Mouse (Mus musculus) embryonic facial prominence, embryonic 10.5 days (tissue): ENCODE measurements around the gene Ttc30a1. TPM values are rescaled to one million over a fixed set of nuclear protein-coding genes. Genes with fewer than 3 reads are reported as not detected.
"Not testable (repeated sequence)": the region's sequence is repeated elsewhere in the genome, so short reads cannot be mapped to it uniquely, and the experiment has no call there.

Source experiments
- DNase-seq: peaks from one replicate; pipeline ENCODE4 v3.0.0-alpha.2; 2017; ENCODE audit warnings: low spot score
- H3K27ac ChIP-seq: fragments of 300-500 bp; sonication (generic); replicated peaks from 2 replicates; pipeline ENCODE4 v1.5.1; 2016; ENCODE audit warnings: mild to moderate bottlenecking
- H3K27me3 ChIP-seq: fragments of 300-500 bp; sonication (generic); replicated peaks from 2 replicates; pipeline ENCODE4 v1.6.1; 2016; ENCODE audit warnings: low read depth, mild to moderate bottlenecking; ENCODE audit not compliant: poor library complexity, severe bottlenecking
- H3K36me3 ChIP-seq: fragments of 300-500 bp; sonication (generic); replicated peaks from 2 replicates; pipeline ENCODE4 v1.6.1; 2016; ENCODE audit warnings: mild to moderate bottlenecking, moderate library complexity
- H3K4me1 ChIP-seq: fragments of 300-500 bp; sonication (generic); 2 replicates; pipeline ENCODE4 v1.6.1; 2016
- H3K4me3 ChIP-seq: fragments of 300-500 bp; sonication (generic); 2 replicates; pipeline ENCODE4 v1.5.1; 2016; ENCODE audit warnings: mild to moderate bottlenecking, moderate library complexity
- H3K9me3 ChIP-seq: fragments of 300-500 bp; sonication (generic); 2 replicates; pipeline ENCODE4 v1.6.1; 2016; ENCODE audit warnings: mild to moderate bottlenecking
- WGBS: fragments of 180-500 bp; shearing (Covaris S2); methylation state at CpG from one replicate; pipeline ENCODE4 v1.1.7; 2016; 5-methylcytosine and 5-hydroxymethylcytosine counted together
- polyA plus RNA-seq: library from polyadenylated mRNA; unstranded; fragments of >200 nt; fragmentation: Nextera tagmentation; extraction: Ambion mirVana; gene quantifications from 2 replicates; pipeline ENCODE4 v1.2.1, GENCODE M21; 2016

The Ttc30a1 gene
- polyA plus RNA-seq, 1 experiment from 2014 or later: 11.7 TPM

GRCm38 (mm10) chr2:75994841-75995240 is 13.1 kb upstream of the Ttc30a1 start:
- Histone ChIP-seq H3K4me1 (peaks cover 61% of the 10 kb centered on the region), H3K27me3 (no peaks in the 10 kb centered on the region), H3K9me3 (no peaks in the 10 kb centered on the region), H3K36me3 (no peaks in the 10 kb centered on the region), H3K27ac (no peak overlapping the region), H3K4me3 (no peak overlapping the region)
- 95% methylated on average over 11 of the region's 11 CpGs for WGBS
- no peak for DNase-seq

GRCm38 (mm10) chr2:75991581-75992205 is 9.9 kb upstream of the Ttc30a1 start:
- DNase-seq: peak; percentile 60
- peak overlapping the region; percentile 81 for H3K27ac ChIP-seq
- no peaks in the 10 kb centered on the region for H3K27me3 ChIP-seq
- 20% methylated on average over 6 of the region's 6 CpGs for WGBS
- H3K36me3 ChIP-seq: no peaks in the 10 kb centered on the region
- peaks cover 69% of the 10 kb centered on the region for H3K4me1 ChIP-seq
- no peaks in the 10 kb centered on the region for H3K9me3 ChIP-seq
- H3K4me3 ChIP-seq: 0 out of 2 replicates have a peak overlapping the region, but pooled peaks have one; percentile 14

GRCm38 (mm10) chr2:75990885-75991539 is 9.2 kb upstream of the Ttc30a1 start:
- 0 out of 2 replicates have a peak overlapping the region, but pooled peaks have one; percentile 2 for H3K4me3 ChIP-seq
- H3K4me1 ChIP-seq: peaks cover 74% of the 10 kb centered on the region
- no peaks in the 10 kb centered on the region for H3K36me3 ChIP-seq
- H3K9me3 ChIP-seq: no peaks in the 10 kb centered on the region
- 43% methylated on average over 13 of the region's 13 CpGs for WGBS
- DNase-seq: peak; percentile 86
- H3K27ac ChIP-seq: peak overlapping the region; percentile 81
- no peaks in the 10 kb centered on the region for H3K27me3 ChIP-seq

GRCm38 (mm10) chr2:75989694-75990093 is 7.9 kb upstream of the Ttc30a1 start:
- 26% methylated on average over 4 of the region's 4 CpGs for WGBS
- Histone ChIP-seq H3K36me3 (no peaks in the 10 kb centered on the region), H3K4me3 (no peak overlapping the region), H3K27me3 (no peaks in the 10 kb centered on the region), H3K27ac (peak overlapping the region; percentile 81), H3K9me3 (no peaks in the 10 kb centered on the region), H3K4me1 (peaks cover 82% of the 10 kb centered on the region)
- DNase-seq: peak; percentile 21

- Histone ChIP-seq H3K4me3 (no peak overlapping the region), H3K27ac (peak overlapping the region; percentile 81), H3K27me3 (no peaks in the 10 kb centered on the region), H3K4me1 (peaks cover 82% of the 10 kb centered on the region), H3K36me3 (no peaks in the 10 kb centered on the region), H3K9me3 (no peaks in the 10 kb centered on the region)
- 33% methylated on average over 7 of the region's 7 CpGs for WGBS
- DNase-seq: peak; percentile 21
Measured at GRCm38 (mm10) chr2:75988779-75989363, 7.1 kb upstream of the Ttc30a1 start.

- DNase-seq: no peak
- peaks cover 77% of the 10 kb centered on the region for H3K4me1 ChIP-seq
- WGBS: 68% methylated on average over 4 of the region's 4 CpGs
Measured at GRCm38 (mm10) chr2:75988378-75988777, 6.6 kb upstream of the Ttc30a1 start.

GRCm38 (mm10) chr2:75987739-75988138 is 6.0 kb upstream of the Ttc30a1 start:
- Histone ChIP-seq H3K27ac (peak overlapping the region; percentile 81), H3K27me3 (no peaks in the 10 kb centered on the region), H3K4me1 (peaks cover 72% of the 10 kb centered on the region), H3K4me3 (no peak overlapping the region), H3K9me3 (no peaks in the 10 kb centered on the region), H3K36me3 (no peaks in the 10 kb centered on the region)
- 66% methylated on average over 9 of the region's 9 CpGs for WGBS
- no peak for DNase-seq

More at GRCm38 (mm10) chr2:75988378-75988777, 6.6 kb upstream of the Ttc30a1 start:
- no peaks in the 10 kb centered on the region for H3K9me3 ChIP-seq
- H3K27ac ChIP-seq: peak overlapping the region; percentile 81
- H3K36me3 ChIP-seq: no peaks in the 10 kb centered on the region
- H3K27me3 ChIP-seq: no peaks in the 10 kb centered on the region
- no peak overlapping the region for H3K4me3 ChIP-seq

GRCm38 (mm10) chr2:75985124-75985523 is 3.4 kb upstream of the Ttc30a1 start:
- peak; percentile 75 for DNase-seq
- no peak overlapping the region for H3K4me3 ChIP-seq
- 10% methylated on average over 2 of the region's 2 CpGs for WGBS
- H3K9me3 ChIP-seq: no peaks in the 10 kb centered on the region
- no peaks in the 10 kb centered on the region for H3K36me3 ChIP-seq
- H3K27ac ChIP-seq: peak overlapping the region; percentile 74
- H3K27me3 ChIP-seq: no peaks in the 10 kb centered on the region
- peaks cover 51% of the 10 kb centered on the region for H3K4me1 ChIP-seq

GRCm38 (mm10) chr2:75983847-75984246 is 2.1 kb upstream of the Ttc30a1 start:
- Histone ChIP-seq H3K36me3 (no peaks in the 10 kb centered on the region), H3K9me3 (no peaks in the 10 kb centered on the region), H3K27me3 (no peaks in the 10 kb centered on the region), H3K27ac (no peak overlapping the region), H3K4me3 (no peak overlapping the region), H3K4me1 (peaks cover 38% of the 10 kb centered on the region)
- no peak for DNase-seq
- WGBS: 81% methylated on average over 3 of the region's 3 CpGs

- 97% methylated on average over 3 of the region's 3 CpGs for WGBS
- H3K4me3 ChIP-seq: no peak overlapping the region
- H3K9me3 ChIP-seq: no peaks in the 10 kb centered on the region
- no peak overlapping the region for H3K27ac ChIP-seq
- no peaks in the 10 kb centered on the region for H3K36me3 ChIP-seq
- H3K27me3 ChIP-seq: no peaks in the 10 kb centered on the region
- DNase-seq: no peak
- H3K4me1 ChIP-seq: peaks cover 31% of the 10 kb centered on the region
Measured at GRCm38 (mm10) chr2:75983091-75983490, 1.3 kb upstream of the Ttc30a1 start.

GRCm38 (mm10) chr2:75982626-75983025 is 859 bp upstream of the Ttc30a1 start:
- H3K36me3 ChIP-seq: no peaks in the 10 kb centered on the region
- no peaks in the 10 kb centered on the region for H3K27me3 ChIP-seq
- H3K4me1 ChIP-seq: peaks cover 26% of the 10 kb centered on the region
- 94% methylated on average over 4 of the region's 4 CpGs for WGBS
- no peak overlapping the region for H3K27ac ChIP-seq
- H3K9me3 ChIP-seq: no peaks in the 10 kb centered on the region
- DNase-seq: no peak
- no peak overlapping the region for H3K4me3 ChIP-seq

- 96% methylated on average over 13 of the region's 13 CpGs for WGBS
- H3K27me3 ChIP-seq, H3K36me3 ChIP-seq, DNase-seq, H3K9me3 ChIP-seq: not testable (repeated sequence)
- peaks cover 12% of the 10 kb centered on the region for H3K4me1 ChIP-seq
- H3K4me3 ChIP-seq: peak overlapping the region; percentile 60
- peak overlapping the region; percentile 88 for H3K27ac ChIP-seq
Measured at GRCm38 (mm10) chr2:75980933-75981439, 781 bp downstream of the Ttc30a1 start.
